Mouse (Mus musculus): ENCODE data around the gene Nhp2.

DNA sequence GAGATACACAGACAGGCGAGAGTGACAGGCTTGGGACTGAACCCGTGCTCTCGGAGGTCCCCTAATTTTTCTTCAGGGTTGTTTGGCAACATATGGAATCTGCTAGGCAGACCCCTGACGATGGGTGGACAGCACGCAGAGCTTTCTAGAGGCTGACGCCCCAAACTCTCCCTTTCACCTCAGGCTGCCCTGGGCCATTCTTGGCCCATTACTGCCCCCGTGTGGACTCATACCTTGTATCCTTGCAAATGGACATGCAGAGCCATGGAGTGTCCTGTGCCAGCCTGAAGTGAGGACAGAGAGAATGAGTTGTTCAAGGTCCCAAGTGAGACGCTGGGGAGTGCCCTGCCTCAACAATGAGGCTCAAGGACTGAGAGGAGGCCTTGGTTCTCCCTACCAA lies 36.8 kb upstream of the Nhp2 start:
- TF ChIP-seq CTCF (conservative IDR thresholded peaks at IDR 0.05; ENCODE audit: low read length): peak; percentile 26; the same call in 1 of the 2 replicates
- TF ChIP-seq NANOG (IDR thresholded peaks at IDR 0.05; ENCODE audit: borderline replicate concordance, low read length): no peak

All from E14TG2a.4 (cell line).